In genomic region chr11:77096991-77097390, GRCm38 (mm10) we compare ENCODE assay signal across 24 mouse cellular contexts. TPM values are rescaled to one million over a fixed set of nuclear protein-coding genes. Genes with fewer than 3 reads are reported as not detected.
DNase-seq lines count a peak whose midpoint lies in the region; ATAC-seq and TF ChIP-seq lines count a peak whose summit lies in the region.
"Had no signal": no experiment of that assay in that cellular context is flagged by ENCODE, and none has a peak within 500 bp of the region (broad histone marks: within the 10 kb centered on the region; RNA-seq: fewer than 3 reads in every experiment).

No protein-coding gene starts in this region.

- H3K9me3 ChIP-seq in heart, embryonic 10.5 days = no peaks in the 10 kb centered on the region
- no peaks in the 10 kb centered on the region for H3K9me3 ChIP-seq in lung, embryonic 14.5 days (ENCODE audit: low read depth, low read length)
- H3K9me3 ChIP-seq in MEL (replicated peaks; ENCODE audit: insufficient read depth, low read length) = no peaks in the 10 kb centered on the region
- H3K9me3 ChIP-seq: embryonic facial prominence, embryonic 12.5 days; embryonic facial prominence, embryonic 15.5 days; heart, embryonic 15.5 days; hindbrain, embryonic 12.5 days; hindbrain, embryonic 15.5 days had no signal

- no peak for TF ChIP-seq EP300 in MEL (IDR thresholded peaks at IDR 0.05; ENCODE audit: low read depth in 1 of 2, low read length in 2 of 2)

- no peak for ATAC-seq in lung, embryonic 14.5 days (ENCODE audit: insufficient read depth)
- ATAC-seq: forebrain, embryonic 14.5 days; forebrain, postnatal 0 days; intestine, postnatal 0 days; Patski had no signal

- H3K4me2 ChIP-seq in lung, embryonic 14.5 days = no peak overlapping the region
- H3K4me2 ChIP-seq: embryonic facial prominence, embryonic 12.5 days; embryonic facial prominence, embryonic 15.5 days; heart, embryonic 15.5 days; hindbrain, embryonic 12.5 days; hindbrain, embryonic 15.5 days had no signal

- no peak for TF ChIP-seq POLR2A in MEL (IDR thresholded peaks at IDR 0.05; ENCODE audit: control insufficient read depth in 1 of 2, insufficient read depth in 1 of 2, low read depth in 1 of 2, low read length in 2 of 2, poor library complexity in 1 of 2)

- TF ChIP-seq RAD21 in MEL (IDR thresholded peaks at IDR 0.05; ENCODE audit: low read depth, low read length) = no peak

- no peaks in the 10 kb centered on the region for H3K79me2 ChIP-seq in MEL (ENCODE audit: control insufficient read depth, insufficient read depth, low read length, poor library complexity)

- DNase-seq in heart, adult 11 months = peak; percentile 95
- DNase-seq in heart, postnatal 36 days = no peak
- no peak for DNase-seq in heart, embryonic 10.5 days (ENCODE audit: low spot score)
- DNase-seq in heart, postnatal 4 days = no peak
- peak; percentile 11 for DNase-seq in lung, embryonic 14.5 days
- no peak for DNase-seq in lung, postnatal 14 days
- DNase-seq in MEL (ENCODE audit: low read depth, low spot score) = no peak
- DNase-seq in gastrocnemius, postnatal 36 days = no peak
- DNase-seq: adrenal gland, postnatal 10 days; adrenal gland, postnatal 36 days; cerebellum, adult 18-20 months; cerebellum, adult 9-10 months; cerebellum, postnatal 25 days; forebrain, postnatal 0 days; gastrocnemius, adult 2 months; gastrocnemius, postnatal 14 days had no signal

- no peak overlapping the region for H3K9ac ChIP-seq in lung, embryonic 14.5 days
- H3K9ac ChIP-seq in MEL (ENCODE audit: control insufficient read depth, low read depth, low read length, poor library complexity, severe bottlenecking) = no peak overlapping the region
- H3K9ac ChIP-seq: embryonic facial prominence, embryonic 12.5 days; embryonic facial prominence, embryonic 15.5 days; forebrain, postnatal 0 days; heart, embryonic 15.5 days; hindbrain, embryonic 12.5 days; hindbrain, embryonic 15.5 days had no signal

- H3K4me1 ChIP-seq in heart, embryonic 10.5 days = peaks cover 15% of the 10 kb centered on the region
- H3K4me1 ChIP-seq in lung, embryonic 14.5 days (ENCODE audit: insufficient read depth) = peaks cover 7% of the 10 kb centered on the region; the same call in 1 of the 2 replicates
- peaks cover 0 to 4% of the 10 kb centered on the region in 2 experiments; a peak in 1 of 4 replicates for H3K4me1 ChIP-seq in MEL (ENCODE audit: control insufficient read depth in 1 of 2, insufficient read depth in 2 of 2, low read length in 2 of 2)
- H3K4me1 ChIP-seq: embryonic facial prominence, embryonic 12.5 days; hindbrain, embryonic 12.5 days had no signal

- H3K27me3 ChIP-seq in heart, embryonic 10.5 days (ENCODE audit: insufficient read depth, poor library complexity, severe bottlenecking) = peaks cover 6% of the 10 kb centered on the region; the same call in 1 of the 2 replicates
- H3K27me3 ChIP-seq in lung, embryonic 14.5 days (ENCODE audit: insufficient read depth, low read length) = no peaks in the 10 kb centered on the region
- H3K27me3 ChIP-seq in MEL (ENCODE audit: control insufficient read depth in 1 of 2, insufficient read depth in 2 of 2, low read length in 2 of 2) = 0 out of 4 replicates have a peak, but pooled peaks cover 0 to 1% of the 10 kb centered on the region in 2 experiments
- H3K27me3 ChIP-seq: embryonic facial prominence, embryonic 15.5 days; heart, embryonic 15.5 days; hindbrain, embryonic 12.5 days; hindbrain, embryonic 15.5 days had no signal

- no peak overlapping the region for H3K4me3 ChIP-seq in heart, embryonic 10.5 days
- H3K4me3 ChIP-seq in lung, embryonic 14.5 days (ENCODE audit: low read depth, low read length) = no peak overlapping the region
- no peak overlapping the region for H3K4me3 ChIP-seq in MEL (ENCODE audit: control insufficient read depth in 1 of 2, insufficient read depth in 1 of 2, low read depth in 2 of 2, low read length in 2 of 2)
- H3K4me3 ChIP-seq: embryonic facial prominence, embryonic 12.5 days; embryonic facial prominence, embryonic 15.5 days; gastrocnemius, adult 2 months; heart, embryonic 15.5 days; hindbrain, embryonic 12.5 days; hindbrain, embryonic 15.5 days had no signal

- H3K36me3 ChIP-seq in heart, embryonic 10.5 days = no peaks in the 10 kb centered on the region
- no peaks in the 10 kb centered on the region for H3K36me3 ChIP-seq in lung, embryonic 14.5 days (ENCODE audit: insufficient read depth)
- H3K36me3 ChIP-seq in MEL (ENCODE audit: control insufficient read depth in 1 of 2, insufficient read depth in 2 of 2, low read length in 2 of 2) = no peaks in the 10 kb centered on the region; a peak in 1 of 4 replicates
- H3K36me3 ChIP-seq: embryonic facial prominence, embryonic 12.5 days; embryonic facial prominence, embryonic 15.5 days; heart, embryonic 15.5 days; hindbrain, embryonic 12.5 days; hindbrain, embryonic 15.5 days had no signal

- intact Hi-C loops in heart, postnatal 36 days (cut with DNase I) = no loop called here
- intact Hi-C loops in gastrocnemius, postnatal 36 days (cut with DNase I) = loop anchor here (5.0 kb wide), 1 partner anchor 370 kb away; no protein-coding TSS in a partner anchor

- no peak for TF ChIP-seq CTCF in lung, embryonic 14.5 days (IDR thresholded peaks at IDR 0.05; ENCODE audit: low read depth)
- no peak for TF ChIP-seq CTCF in MEL (IDR thresholded peaks at IDR 0.05 in 2 of 3, conservative IDR thresholded peaks at IDR 0.05 in 1 of 3; ENCODE audit: control insufficient read depth in 1 of 3, insufficient read depth in 1 of 3, low read depth in 2 of 3, low read length in 3 of 3, poor library complexity in 1 of 3, severe bottlenecking in 1 of 3)

- 45% methylated on average over 7 of the region's 7 CpGs for WGBS in heart, embryonic 10.5 days
- WGBS in lung, embryonic 14.5 days = 54% methylated on average over 7 of the region's 7 CpGs

- peak overlapping the region; percentile 36; the same call in 1 of the 2 replicates for H3K27ac ChIP-seq in heart, embryonic 10.5 days
- no peak overlapping the region for H3K27ac ChIP-seq in lung, embryonic 14.5 days (ENCODE audit: low read depth)
- no peak overlapping the region for H3K27ac ChIP-seq in MEL (ENCODE audit: control insufficient read depth, low read depth, low read length)
- H3K27ac ChIP-seq: embryonic facial prominence, embryonic 12.5 days; embryonic facial prominence, embryonic 15.5 days; heart, embryonic 15.5 days; hindbrain, embryonic 12.5 days; hindbrain, embryonic 15.5 days had no signal

TF ChIP-seq in MEL, 35 proteins besides CTCF, POLR2A, EP300 and RAD21:
- no peak for TF ChIP-seq MAFK (IDR thresholded peaks at IDR 0.05; ENCODE audit: borderline replicate concordance, low read depth, low read length)
- TF ChIP-seq ZKSCAN1 (IDR thresholded peaks at IDR 0.05; ENCODE audit: low read depth, low read length) = no peak
- 0 out of 2 replicates have a peak, but pooled peaks have one; percentile 23 for TF ChIP-seq BHLHE40 (IDR thresholded peaks at IDR 0.05; ENCODE audit: borderline replicate concordance, low read depth, low read length)
- 0 out of 2 replicates have a peak, but pooled peaks have one; percentile 14 for TF ChIP-seq USF1 (IDR thresholded peaks at IDR 0.05; ENCODE audit: low read depth, low read length)
- TF ChIP-seq JUND (IDR thresholded peaks at IDR 0.05; ENCODE audit: low read depth, low read length) = no peak

RNA-seq across cellular contexts. Expression of gene Nsrp1, which starts 18.8 kb away (rescaled TPM):
- total RNA-seq in heart, postnatal 36 days (2021) = 1 to 10 TPM; 7.0 to 9.0 TPM
- 42.5 and 51.3 TPM in 2 replicates for polyA plus RNA-seq in heart, embryonic 10.5 days (2016; fragmentation: Nextera tagmentation; extraction: Ambion mirVana)
- total RNA-seq in heart, postnatal 4 days (2021) = 10 to 100 TPM; 14.9 to 15.2 TPM
- 58.2 and 65.8 TPM in 2 replicates for polyA plus RNA-seq in lung, embryonic 14.5 days (2014; fragmentation: Nextera tagmentation; extraction: Ambion mirVana)
- 21.0 and 21.5 TPM in 2 replicates for total RNA-seq in MEL (2012; rRNA removed)
- 100 to 1,000 TPM in 1 of 2 experiments, 10 to 100 TPM in 1; 21.6 to 140 TPM for polyA plus RNA-seq in MEL (2012; ENCODE audit: insufficient read depth in 1 of 2, insufficient read length in 2 of 2, low read depth in 1 of 2, low replicate concordance in 2 of 2, missing spikeins in 1 of 2)
- 10 to 100 TPM; 10.5 to 13.5 TPM for total RNA-seq in gastrocnemius, postnatal 36 days (2021)

Comparison
In these comparisons a context has a peak if more than half of its experiments do, and no peak if none do; other contexts are left out.
1. DNase-seq: peak in heart, adult 11 months (single experiment) and lung, embryonic 14.5 days (single experiment); none in heart, postnatal 36 days (0 of 2), heart, embryonic 10.5 days (single experiment), heart, postnatal 4 days (single experiment), lung, postnatal 14 days (single experiment), MEL (single experiment) and gastrocnemius, postnatal 36 days (0 of 2).